Mouse (Mus musculus) stomach, postnatal 0 days (tissue): ENCODE data around the gene Kit.

ENCODE experiments used
- CTCF ChIP-seq: IDR thresholded peaks from 2 replicates; pipeline ENCODE4 v1.5.1; 2016; ENCODE audit warnings: antibody characterized with exemption, low read depth, mild to moderate bottlenecking, moderate library complexity
- EP300 ChIP-seq: optimal IDR thresholded peaks from 2 replicates; pipeline ENCODE3; 2016; ENCODE audit warnings: antibody characterized with exemption

DNA sequence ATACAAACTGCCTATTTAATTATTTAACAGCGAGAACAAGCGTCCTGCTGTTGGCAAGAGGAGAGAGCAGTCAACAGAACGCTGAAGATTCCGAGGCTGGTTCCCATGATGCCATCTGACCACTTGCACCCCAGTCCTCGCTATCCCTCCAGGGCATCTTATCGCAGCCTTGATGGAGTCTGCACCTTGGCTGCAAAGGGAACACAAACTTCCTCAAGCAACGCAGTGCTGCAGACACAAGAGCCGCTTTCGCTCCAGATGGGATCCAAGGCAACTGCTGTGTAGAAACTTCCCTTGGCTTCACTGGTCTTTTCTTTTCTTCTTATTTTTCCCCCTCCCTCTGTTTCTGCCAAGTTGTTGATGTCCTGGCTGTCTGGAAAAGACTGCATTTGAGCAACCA is 124.8 kb downstream of the Kit start:
- TF ChIP-seq CTCF = no peak
- no peak for TF ChIP-seq EP300
